In the genomic region with DNA sequence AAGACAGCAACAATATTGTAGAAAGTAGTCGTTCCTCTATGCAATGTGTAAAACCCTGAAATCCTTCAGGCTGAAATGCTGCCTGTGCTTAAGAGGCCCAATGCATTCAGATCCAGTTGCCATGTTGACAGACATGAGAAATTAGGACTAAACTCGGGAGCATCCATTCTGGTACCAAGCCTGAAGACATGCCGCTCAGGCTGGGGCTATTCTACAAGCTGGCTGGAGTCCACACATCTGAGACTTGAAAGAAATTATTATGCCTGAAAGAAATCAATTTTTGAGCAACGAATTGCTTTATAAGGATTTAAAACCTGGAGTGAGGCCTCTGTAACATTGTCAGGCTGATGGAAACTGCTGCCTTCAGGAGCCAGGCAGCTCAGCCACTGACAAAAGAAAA, we compare ENCODE assay signal across 25 mouse cellular contexts.
DNase-seq lines count a peak whose midpoint lies in the region; ATAC-seq and TF ChIP-seq lines count a peak whose summit lies in the region.
"Had no signal": no experiment of that assay in that cellular context is flagged by ENCODE, and none has a peak within 500 bp of the region (broad histone marks: within the 10 kb centered on the region; RNA-seq: fewer than 3 reads in every experiment).

No protein-coding gene starts in this region.

- H3K4me3 ChIP-seq in forebrain, embryonic 14.5 days (ENCODE audit: low read depth, low read length): no peak overlapping the region
- H3K4me3 ChIP-seq in forebrain, embryonic 13.5 days: no peak overlapping the region
- no peak overlapping the region for H3K4me3 ChIP-seq in layer of hippocampus, adult 2 months
- H3K4me3 ChIP-seq in lung, postnatal 0 days (ENCODE audit: low read depth, low read length): no peak overlapping the region
- H3K4me3 ChIP-seq: forebrain, embryonic 15.5 days; heart, embryonic 10.5 days; heart, embryonic 15.5 days; limb, embryonic 13.5 days had no signal

- no peak for TF ChIP-seq CTCF in layer of hippocampus, adult 2 months (conservative IDR thresholded peaks at IDR 0.05)
- TF ChIP-seq CTCF in lung, postnatal 0 days (IDR thresholded peaks at IDR 0.05): no peak
- no peak for TF ChIP-seq CTCF in brain, embryonic 14.5 days (IDR thresholded peaks at IDR 0.05; ENCODE audit: borderline replicate concordance, extremely low read depth, insufficient read depth, insufficient read length)

- ATAC-seq in forebrain, embryonic 14.5 days: no peak
- no peak for ATAC-seq in forebrain, embryonic 13.5 days
- ATAC-seq in lung, postnatal 0 days: no peak
- ATAC-seq: activated CD4-positive, CD25-positive, alpha-beta regulatory T cell, adult 4 months; forebrain, embryonic 15.5 days; intestine, postnatal 0 days had no signal

- no peak for TF ChIP-seq EP300 in lung, postnatal 0 days (IDR thresholded peaks at IDR 0.05)

- no peaks in the 10 kb centered on the region for H3K27me3 ChIP-seq in forebrain, embryonic 14.5 days (replicated peaks; ENCODE audit: control insufficient read depth, insufficient read depth, low read length)
- no peaks in the 10 kb centered on the region for H3K27me3 ChIP-seq in forebrain, embryonic 13.5 days
- no peaks in the 10 kb centered on the region for H3K27me3 ChIP-seq in lung, postnatal 0 days (replicated peaks; ENCODE audit: insufficient read depth, low read length)
- H3K27me3 ChIP-seq: CH12.LX; forebrain, embryonic 15.5 days; heart, embryonic 15.5 days; limb, embryonic 13.5 days had no signal

- H3K36me3 ChIP-seq in forebrain, embryonic 14.5 days (ENCODE audit: control insufficient read depth, insufficient read depth, low read length): no peaks in the 10 kb centered on the region
- H3K36me3 ChIP-seq in forebrain, embryonic 13.5 days (ENCODE audit: poor library complexity, severe bottlenecking): peaks cover 3% of the 10 kb centered on the region; the same call in 1 of the 2 replicates
- no peaks in the 10 kb centered on the region for H3K36me3 ChIP-seq in lung, postnatal 0 days (ENCODE audit: insufficient read depth, low read length)
- H3K36me3 ChIP-seq: heart, embryonic 10.5 days; heart, embryonic 15.5 days; limb, embryonic 13.5 days had no signal

- H3K4me2 ChIP-seq in forebrain, embryonic 14.5 days (ENCODE audit: low read length): no peak overlapping the region
- H3K4me2 ChIP-seq in forebrain, embryonic 13.5 days: no peak overlapping the region
- H3K4me2 ChIP-seq in lung, postnatal 0 days (replicated peaks; ENCODE audit: low read depth, low read length): no peak overlapping the region
- H3K4me2 ChIP-seq: forebrain, embryonic 15.5 days; heart, embryonic 15.5 days; limb, embryonic 13.5 days; liver, embryonic 11.5 days had no signal

- H3K27ac ChIP-seq in forebrain, embryonic 14.5 days (ENCODE audit: low read depth, low read length): no peak overlapping the region; the same call in 1 of the 2 replicates
- H3K27ac ChIP-seq in forebrain, embryonic 13.5 days: no peak overlapping the region
- peak overlapping the region; percentile 59 for H3K27ac ChIP-seq in layer of hippocampus, adult 2 months
- H3K27ac ChIP-seq in lung, postnatal 0 days (ENCODE audit: low read length): peak overlapping the region; percentile 59
- H3K27ac ChIP-seq: forebrain, embryonic 15.5 days; heart, embryonic 10.5 days; heart, embryonic 15.5 days; limb, embryonic 13.5 days; macrophage had no signal

- H3K4me1 ChIP-seq in forebrain, embryonic 14.5 days (ENCODE audit: control insufficient read depth, insufficient read depth, low read length): no peaks in the 10 kb centered on the region
- 0 out of 2 replicates have a peak, but pooled peaks cover 3% of the 10 kb centered on the region for H3K4me1 ChIP-seq in forebrain, embryonic 13.5 days
- H3K4me1 ChIP-seq in lung, postnatal 0 days (ENCODE audit: insufficient read depth, low read depth, low read length): peaks cover 6% of the 10 kb centered on the region; the same call in 1 of the 2 replicates
- H3K4me1 ChIP-seq: forebrain, embryonic 15.5 days; heart, embryonic 10.5 days; heart, embryonic 15.5 days; limb, embryonic 13.5 days had no signal

- 56% methylated on average over 4 of the region's 4 CpGs for WGBS in forebrain, embryonic 14.5 days
- 54% methylated on average over 4 of the region's 4 CpGs for WGBS in forebrain, embryonic 13.5 days
- 50% methylated on average over 4 of the region's 4 CpGs for WGBS in lung, postnatal 0 days

- H3K9ac ChIP-seq in forebrain, embryonic 14.5 days (ENCODE audit: low read length): no peak overlapping the region
- H3K9ac ChIP-seq in forebrain, embryonic 13.5 days: no peak overlapping the region
- no peak overlapping the region for H3K9ac ChIP-seq in lung, postnatal 0 days (replicated peaks; ENCODE audit: low read depth)
- H3K9ac ChIP-seq: forebrain, embryonic 15.5 days; heart, embryonic 15.5 days; limb, embryonic 13.5 days had no signal

- H3K9me3 ChIP-seq in forebrain, embryonic 14.5 days (replicated peaks; ENCODE audit: control insufficient read depth, low read length): no peaks in the 10 kb centered on the region
- no peaks in the 10 kb centered on the region for H3K9me3 ChIP-seq in forebrain, embryonic 13.5 days (replicated peaks)
- H3K9me3 ChIP-seq in lung, postnatal 0 days (ENCODE audit: low read length): no peaks in the 10 kb centered on the region
- H3K9me3 ChIP-seq: forebrain, embryonic 15.5 days; heart, embryonic 10.5 days; heart, embryonic 15.5 days; limb, embryonic 13.5 days had no signal

- TF ChIP-seq POLR2A in brain, embryonic 14.5 days (IDR thresholded peaks at IDR 0.05; ENCODE audit: borderline replicate concordance, extremely low read depth, insufficient read depth, insufficient read length, poor library complexity, severe bottlenecking): no peak

- DNase-seq in forebrain, embryonic 14.5 days (ENCODE audit: low spot score): peak; percentile 20
- no peak for DNase-seq in layer of hippocampus, adult 2 months (ENCODE audit: low spot score in 2 of 2)
- DNase-seq in layer of hippocampus, adult 11-12 months (ENCODE audit: low spot score): no peak
- no peak for DNase-seq in lung, postnatal 0 days (ENCODE audit: low spot score)
- no peak for DNase-seq in lung, postnatal 14 days
- peak; percentile 53 for DNase-seq in brain, embryonic 14.5 days (ENCODE audit: low read depth)
- DNase-seq: adrenal gland, adult 2 months; cerebellum, adult 9-10 months; cerebellum, postnatal 36 days; gastrocnemius, postnatal 25 days; kidney, adult 9 months; kidney, postnatal 10 days; right cerebral cortex, adult 18-20 months; spleen, adult 18-20 months; thymus, postnatal 14 days had no signal

Comparison
In these comparisons a context has a peak if more than half of its experiments do, and no peak if none do; other contexts are left out.
1. DNase-seq: peak in forebrain, embryonic 14.5 days (single experiment) and brain, embryonic 14.5 days (single experiment); none in layer of hippocampus, adult 2 months (0 of 2), layer of hippocampus, adult 11-12 months (single experiment), lung, postnatal 0 days (single experiment) and lung, postnatal 14 days (single experiment).
2. H3K27ac ChIP-seq: peak in layer of hippocampus, adult 2 months (single experiment) and lung, postnatal 0 days (single experiment); none in forebrain, embryonic 14.5 days (single experiment) and forebrain, embryonic 13.5 days (single experiment).